Mouse (Mus musculus) kidney, embryonic 16.5 days (tissue): ENCODE results near the gene Nle1. TPM values are rescaled to one million over a fixed set of nuclear protein-coding genes. Genes with fewer than 3 reads are reported as not detected.

Experiments used
- ATAC-seq: fragments of 200-750 bp; cut with Nextera tagmentation; 2 replicates; pipeline ENCODE4 v1.8.0; 2017; ENCODE audit warnings: moderate TSS enrichment; ENCODE audit not compliant: low FRiP score, low TSS enrichment
- H3K27ac ChIP-seq: fragments of 300-500 bp; sonication (generic); 2 replicates; pipeline ENCODE4 v1.5.1; 2014; ENCODE audit warnings: low read length
- H3K27me3 ChIP-seq: fragments of 300-500 bp; sonication (generic); 2 replicates; pipeline ENCODE4 v1.6.1; 2014; ENCODE audit warnings: low read length, control low read depth, mixed read lengths; ENCODE audit not compliant: insufficient read depth
- H3K36me3 ChIP-seq: fragments of 300-500 bp; sonication (generic); 2 replicates; pipeline ENCODE4 v1.6.1; 2014; ENCODE audit warnings: low read length, control low read depth, mixed read lengths; ENCODE audit not compliant: insufficient read depth
- H3K4me1 ChIP-seq: fragments of 300-500 bp; sonication (generic); 2 replicates; pipeline ENCODE4 v1.6.1; 2014; ENCODE audit warnings: low read length, control low read depth, mixed read lengths; ENCODE audit not compliant: insufficient read depth
- H3K4me2 ChIP-seq: fragments of 300-500 bp; sonication (generic); replicated peaks from 2 replicates; pipeline ENCODE4 v1.6.1; 2014; ENCODE audit warnings: low read depth, low read length
- H3K4me3 ChIP-seq: fragments of 300-500 bp; sonication (generic); 2 replicates; pipeline ENCODE4 v1.5.1; 2014; ENCODE audit warnings: mild to moderate bottlenecking, low read length
- H3K9ac ChIP-seq: fragments of 300-500 bp; sonication (generic); replicated peaks from 2 replicates; pipeline ENCODE4 v1.6.1; 2014; ENCODE audit warnings: low read length
- H3K9me3 ChIP-seq: fragments of 300-500 bp; sonication (generic); 2 replicates; pipeline ENCODE4 v1.6.1; 2016; ENCODE audit warnings: low read length, control low read depth
- WGBS: fragments of 180-500 bp; shearing (Covaris S2); extraction: QIAGEN DNeasy Blood & Tissue Kit; methylation state at CpG from one replicate; pipeline ENCODE4 v1.1.7; 2014; 5-methylcytosine and 5-hydroxymethylcytosine counted together
- polyA plus RNA-seq: library from polyadenylated mRNA; unstranded; fragments of >200 nt; fragmentation: Nextera tagmentation; extraction: Ambion mirVana; gene quantifications from 2 replicates; pipeline ENCODE4 v1.2.1, GENCODE M21; 2015

The Nle1 gene
- polyA plus RNA-seq, 1 experiment from 2014 or later: 36.1 TPM

GRCm38 (mm10) chr11:82897478-82897877 lies 10.7 kb downstream of the Nle1 start:
- Histone ChIP-seq H3K4me2 (no peak overlapping the region), H3K4me3 (no peak overlapping the region), H3K9me3 (no peaks in the 10 kb centered on the region), H3K36me3 (peaks cover 30% of the 10 kb centered on the region), H3K27ac (no peak overlapping the region), H3K9ac (no peak overlapping the region), H3K4me1 (no peaks in the 10 kb centered on the region), H3K27me3 (no peaks in the 10 kb centered on the region)
- WGBS: 76% methylated on average over 10 of the region's 10 CpGs
- no peak for ATAC-seq

DNA sequence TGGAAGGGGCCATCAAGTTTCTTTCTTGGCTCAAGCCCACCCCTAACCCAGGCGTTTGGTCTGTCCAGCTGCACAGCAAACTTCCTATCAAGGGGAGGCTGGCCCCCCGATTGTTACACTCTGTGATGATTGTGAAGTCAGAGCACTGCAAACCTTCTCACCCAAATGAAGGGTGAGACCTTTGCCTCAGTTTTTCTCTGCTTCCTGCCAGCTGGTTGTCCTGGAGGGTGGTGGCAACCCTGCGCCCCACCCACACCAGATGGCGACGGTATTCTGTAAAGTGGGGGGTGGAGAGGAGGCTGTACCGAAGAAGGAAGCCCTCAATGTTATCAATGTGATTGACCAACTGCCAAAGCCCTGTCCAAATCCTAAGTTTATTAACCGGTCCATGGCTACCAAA lies 16.3 kb downstream of the Nle1 start, which contains the start of gene Fndc8:
Fndc8 (plus strand) TSS at position 189 of the 400 bp plus-strand sequence.
- no peak for ATAC-seq
- 44% methylated on average over 7 of the region's 7 CpGs for WGBS
- no peak within 1 kb of the TSS for H3K27ac ChIP-seq

GRCm38 (mm10) chr11:82890342-82890762 lies 17.9 kb downstream of the Nle1 start, which contains the start of gene Rad51d:
Rad51d (minus strand) TSS chr11:82890614.
- Histone ChIP-seq H3K27me3 (peaks cover 8% of the 10 kb centered on the region; the same call in 1 of the 2 replicates), H3K4me1 (peaks cover 17% of the 10 kb centered on the region), H3K4me3 (peak within 1 kb of the TSS; percentile 67), H3K9ac (peak within 1 kb of the TSS; percentile 80), H3K36me3 (no peaks in the 10 kb centered on the region), H3K4me2 (peak within 1 kb of the TSS; percentile 79), H3K27ac (peak within 1 kb of the TSS; percentile 52), H3K9me3 (no peaks in the 10 kb centered on the region)
- 0% methylated on average over 26 of the region's 26 CpGs for WGBS
- ATAC-seq: peak; percentile 93

More for the DNA sequence above, 16.3 kb downstream of the Nle1 start, which contains the start of gene Fndc8:
- H3K4me2 ChIP-seq: no peak within 1 kb of the TSS
- H3K36me3 ChIP-seq: no peaks in the 10 kb centered on the region
- H3K4me1 ChIP-seq: peaks cover 17% of the 10 kb centered on the region
- no peak within 1 kb of the TSS for H3K4me3 ChIP-seq
- no peaks in the 10 kb centered on the region for H3K9me3 ChIP-seq
- 0 out of 2 replicates have a peak within 1 kb of the TSS, but pooled peaks have one; percentile 31 for H3K9ac ChIP-seq
- H3K27me3 ChIP-seq: peaks cover 8% of the 10 kb centered on the region; the same call in 1 of the 2 replicates

DNA sequence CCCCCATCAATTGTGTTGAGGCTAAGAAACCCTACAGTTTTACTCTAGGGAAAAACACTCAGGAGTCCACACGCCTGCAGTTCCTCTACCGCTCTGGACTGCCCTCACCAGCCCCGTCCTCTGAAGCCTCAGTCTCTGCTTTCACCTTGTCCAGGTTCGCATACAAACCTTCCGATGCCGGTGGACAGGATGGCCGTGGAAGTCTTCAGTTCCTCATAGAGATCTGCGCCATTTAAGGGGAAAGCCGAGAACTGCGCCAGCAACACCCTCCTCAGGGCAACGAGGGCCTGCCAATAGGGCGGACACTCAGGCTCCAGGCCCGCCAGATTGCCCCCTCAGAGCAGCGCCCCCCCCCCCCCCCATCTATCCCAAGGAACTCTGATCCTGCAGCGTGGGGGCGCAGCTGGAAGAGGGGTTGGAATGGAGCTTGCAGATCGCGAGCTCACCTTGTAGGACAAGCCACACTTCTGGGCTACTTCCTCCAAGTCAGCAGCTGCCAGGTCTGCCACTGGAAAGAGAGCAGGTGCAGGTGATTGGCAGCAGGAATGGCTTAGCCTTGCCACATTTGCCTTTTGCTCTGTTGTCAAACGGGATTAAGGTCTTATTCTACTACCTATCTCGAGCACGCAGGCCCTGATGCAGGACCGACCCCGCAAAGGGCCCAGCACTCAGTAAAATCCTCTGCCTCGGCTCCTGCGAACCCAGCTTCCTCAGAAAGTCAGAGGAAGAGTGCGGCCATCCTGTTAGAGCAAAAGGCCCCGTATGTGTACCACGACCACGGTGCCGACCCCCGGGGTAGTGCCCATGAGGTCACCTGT lies 18.5 kb downstream of the Nle1 start:
- WGBS: 7% methylated on average over 31 of the region's 31 CpGs
- peak; percentile 47 for ATAC-seq
- peaks cover 17% of the 10 kb centered on the region for H3K4me1 ChIP-seq

GRCm38 (mm10) chr11:82888491-82888946 lies 19.7 kb downstream of the Nle1 start:
- Histone ChIP-seq H3K27me3 (peaks cover 8% of the 10 kb centered on the region; the same call in 1 of the 2 replicates), H3K9ac (peak overlapping the region; percentile 42; the same call in 1 of the 2 replicates), H3K4me1 (peaks cover 17% of the 10 kb centered on the region), H3K4me2 (peak overlapping the region; percentile 79; the same call in 1 of the 2 replicates), H3K27ac (no peak overlapping the region), H3K9me3 (no peaks in the 10 kb centered on the region), H3K36me3 (no peaks in the 10 kb centered on the region), H3K4me3 (0 out of 2 replicates have a peak overlapping the region, but pooled peaks have one; percentile 67)
- WGBS: 49% methylated on average over 10 of the region's 10 CpGs
- ATAC-seq: peak; percentile 26; the same call in 1 of the 2 replicates

More for the DNA sequence above, 18.5 kb downstream of the Nle1 start:
- peaks cover 8% of the 10 kb centered on the region; the same call in 1 of the 2 replicates for H3K27me3 ChIP-seq
- peak overlapping the region; percentile 67 for H3K4me3 ChIP-seq
- peak overlapping the region; percentile 80 for H3K9ac ChIP-seq
- H3K27ac ChIP-seq: peak overlapping the region; percentile 52
- no peaks in the 10 kb centered on the region for H3K36me3 ChIP-seq
- no peaks in the 10 kb centered on the region for H3K9me3 ChIP-seq
- H3K4me2 ChIP-seq: peak overlapping the region; percentile 79

GRCm38 (mm10) chr11:82886559-82886958 lies 21.7 kb downstream of the Nle1 start:
- WGBS: 85% methylated on average over 3 of the region's 3 CpGs

GRCm38 (mm10) chr11:82883180-82883579 lies 25.0 kb downstream of the Nle1 start:
- H3K36me3 ChIP-seq: peaks cover 9% of the 10 kb centered on the region
- H3K4me3 ChIP-seq: no peak overlapping the region
- no peaks in the 10 kb centered on the region for H3K9me3 ChIP-seq
- 49% methylated on average over 8 of the region's 8 CpGs for WGBS
- H3K27me3 ChIP-seq: no peaks in the 10 kb centered on the region
- no peak overlapping the region for H3K27ac ChIP-seq
- H3K4me1 ChIP-seq: peaks cover 1% of the 10 kb centered on the region
- ATAC-seq: no peak
- H3K4me2 ChIP-seq: no peak overlapping the region
- no peak overlapping the region for H3K9ac ChIP-seq

More at GRCm38 (mm10) chr11:82886559-82886958, 21.7 kb downstream of the Nle1 start:
- Histone ChIP-seq H3K9me3 (no peaks in the 10 kb centered on the region), H3K9ac (no peak overlapping the region), H3K4me3 (no peak overlapping the region), H3K4me1 (peaks cover 17% of the 10 kb centered on the region), H3K36me3 (no peaks in the 10 kb centered on the region), H3K4me2 (no peak overlapping the region), H3K27me3 (peaks cover 6% of the 10 kb centered on the region; the same call in 1 of the 2 replicates), H3K27ac (no peak overlapping the region)
- ATAC-seq: no peak

- Histone ChIP-seq H3K27ac (0 out of 2 replicates have a peak overlapping the region, but pooled peaks have one; percentile 0), H3K9me3 (no peaks in the 10 kb centered on the region), H3K4me3 (no peak overlapping the region), H3K9ac (no peak overlapping the region), H3K4me2 (no peak overlapping the region), H3K36me3 (peaks cover 9% of the 10 kb centered on the region), H3K4me1 (no peaks in the 10 kb centered on the region), H3K27me3 (no peaks in the 10 kb centered on the region)
- WGBS: 44% methylated on average over 7 of the region's 7 CpGs
- peak; percentile 78 for ATAC-seq
Measured at GRCm38 (mm10) chr11:82877726-82878344, 30.4 kb downstream of the Nle1 start.

DNA sequence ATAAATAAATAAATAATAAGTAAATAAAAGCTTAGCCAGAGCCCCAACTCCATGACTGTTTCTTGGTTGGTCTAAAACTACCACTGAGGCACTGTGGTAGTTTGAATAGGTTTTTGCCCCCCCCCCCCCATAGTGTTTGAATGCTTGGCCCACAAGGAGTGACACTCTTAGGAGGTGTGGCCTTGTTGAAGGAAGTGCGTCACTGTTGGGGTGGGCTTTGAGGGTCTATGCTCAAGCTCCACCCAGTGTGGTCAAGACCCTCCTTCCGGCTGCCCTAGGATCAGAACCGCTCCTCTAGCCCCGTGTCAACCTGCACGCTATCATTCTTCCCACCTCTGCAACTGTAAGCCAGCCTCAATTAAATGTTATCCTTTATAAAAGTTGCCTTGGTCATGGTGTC lies 32.6 kb downstream of the Nle1 start:
- Histone ChIP-seq H3K9ac (no peak overlapping the region), H3K36me3 (peaks cover 9% of the 10 kb centered on the region), H3K4me3 (no peak overlapping the region), H3K4me1 (no peaks in the 10 kb centered on the region), H3K27me3 (no peaks in the 10 kb centered on the region), H3K9me3 (no peaks in the 10 kb centered on the region), H3K4me2 (no peak overlapping the region), H3K27ac (no peak overlapping the region)
- WGBS: 97% methylated on average over 5 of the region's 5 CpGs
- no peak for ATAC-seq
